Mouse (Mus musculus): ENCODE data around the gene Prl3d2. TPM values are rescaled to one million over a fixed set of nuclear protein-coding genes. Genes with fewer than 3 reads are reported as not detected.
"Not testable (repeated sequence)": the region's sequence is repeated elsewhere in the genome, so short reads cannot be mapped to it uniquely, and the experiment has no call there.

Prl3d2 gene
- not detected in 2 replicates for polyA plus RNA-seq (2015; fragmentation: Nextera tagmentation; extraction: Ambion mirVana)

DNA sequence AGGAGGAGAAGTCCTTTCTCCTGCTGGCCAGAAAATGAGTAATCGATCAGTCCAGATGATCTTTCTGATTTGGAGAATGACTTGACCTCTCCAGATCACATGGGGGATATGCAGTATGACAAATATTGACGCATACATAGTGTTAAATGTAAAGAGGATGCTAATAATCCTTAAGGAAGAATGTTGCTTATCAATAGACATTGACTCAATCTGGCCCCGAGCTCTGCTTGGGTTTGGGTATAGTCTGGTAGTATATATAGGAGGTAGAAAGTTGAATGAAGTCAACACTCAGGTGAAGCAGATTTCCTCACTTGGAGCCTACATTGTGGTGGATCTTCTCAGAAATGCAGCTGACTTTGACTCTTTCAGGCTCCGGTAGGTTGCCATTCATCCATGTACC is at the start of gene Prl3d2:
TSS of gene Prl3d2 (plus strand) at position 301 of the 400 bp plus-strand sequence.
- H3K9ac ChIP-seq; H3K4me2 ChIP-seq (replicated peaks); H3K36me3 ChIP-seq; ATAC-seq (ENCODE audit: low FRiP score, low read depth); H3K27ac ChIP-seq; H3K9me3 ChIP-seq; H3K27me3 ChIP-seq; H3K4me1 ChIP-seq; H3K4me3 ChIP-seq: not testable (repeated sequence)
- 91% methylated on average over 4 of the region's 4 CpGs for WGBS

DNA sequence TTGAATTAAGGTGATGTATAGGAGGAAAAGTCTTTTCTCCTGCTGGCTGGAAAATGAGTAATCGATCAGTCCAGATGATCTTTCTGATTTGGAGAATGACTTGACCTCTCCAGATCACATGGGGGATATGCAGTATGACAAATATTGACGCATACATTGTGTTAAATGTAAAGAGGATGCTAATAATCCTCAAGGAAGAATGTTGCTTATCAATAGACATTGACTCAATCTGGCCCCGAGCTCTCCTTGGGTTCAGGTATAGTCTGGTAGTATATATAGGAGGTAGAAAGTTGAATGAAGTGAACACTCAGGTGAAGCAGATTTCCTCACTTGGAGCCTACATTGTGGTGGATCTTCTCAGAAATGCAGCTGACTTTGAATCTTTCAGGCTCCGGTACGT is 27.6 kb upstream of the Prl3d2 start, which contains the start of gene Prl3d1:
TSS of gene Prl3d1 (plus strand) at position 301 of the 400 bp plus-strand sequence.
- H3K27me3 ChIP-seq; H3K27ac ChIP-seq; H3K4me2 ChIP-seq (replicated peaks); H3K9me3 ChIP-seq; H3K36me3 ChIP-seq; H3K9ac ChIP-seq; ATAC-seq (ENCODE audit: low FRiP score, low read depth); H3K4me3 ChIP-seq; H3K4me1 ChIP-seq: not testable (repeated sequence)
- 91% methylated on average over 5 of the region's 5 CpGs for WGBS

GRCm38 (mm10) chr13:27148264-27148663 is 26.8 kb downstream of the Prl3d2 start:
- no peak overlapping the region for H3K9ac ChIP-seq

GRCm38 (mm10) chr13:27156490-27156889 is 35.0 kb downstream of the Prl3d2 start, which contains the start of gene Prl3d3:
TSS of gene Prl3d3 (plus strand) at chr13:27156790.
- H3K9me3 ChIP-seq; H3K4me1 ChIP-seq; H3K4me2 ChIP-seq (replicated peaks); ATAC-seq (ENCODE audit: low FRiP score, low read depth); H3K27me3 ChIP-seq; H3K36me3 ChIP-seq; H3K27ac ChIP-seq; H3K4me3 ChIP-seq; H3K9ac ChIP-seq: not testable (repeated sequence)
- WGBS = 86% methylated on average over 3 of the region's 3 CpGs

More at GRCm38 (mm10) chr13:27148264-27148663, 26.8 kb downstream of the Prl3d2 start:
- Histone ChIP-seq H3K4me3 (no peak overlapping the region), H3K27ac (no peak overlapping the region), H3K36me3 (no peaks in the 10 kb centered on the region), H3K4me1 (no peaks in the 10 kb centered on the region), H3K4me2 (replicated peaks) (no peak overlapping the region), H3K9me3 (no peaks in the 10 kb centered on the region), H3K27me3 (no peaks in the 10 kb centered on the region)
- no peak for ATAC-seq (ENCODE audit: low FRiP score, low read depth)
- 45% methylated on average over 1 of the region's 1 CpGs for WGBS

Other genes with a start within 250 kb of the Prl3d2 start
- gene Prl, start 64.1 kb upstream of the Prl3d2 start, polyA plus RNA-seq (2015; fragmentation: Nextera tagmentation; extraction: Ambion mirVana) = not detected in 2 replicates
- gene Prl3d1, start 27.5 kb upstream of the Prl3d2 start, polyA plus RNA-seq (2015; fragmentation: Nextera tagmentation; extraction: Ambion mirVana) = not detected in 2 replicates
- gene Prl3d3, start 35.1 kb downstream of the Prl3d2 start, polyA plus RNA-seq (2015; fragmentation: Nextera tagmentation; extraction: Ambion mirVana) = not detected in 2 replicates
- gene Prl3c1, start 75.0 kb downstream of the Prl3d2 start, polyA plus RNA-seq (2015; fragmentation: Nextera tagmentation; extraction: Ambion mirVana) = not detected in 2 replicates
- not detected in 2 replicates for gene Prl3b1, start 120.1 kb downstream of the Prl3d2 start, polyA plus RNA-seq (2015; fragmentation: Nextera tagmentation; extraction: Ambion mirVana)
- not detected in 2 replicates for gene Prl3a1, start 137.7 kb downstream of the Prl3d2 start, polyA plus RNA-seq (2015; fragmentation: Nextera tagmentation; extraction: Ambion mirVana)
- not detected in 2 replicates for gene Prl6a1, start 190.9 kb downstream of the Prl3d2 start, polyA plus RNA-seq (2015; fragmentation: Nextera tagmentation; extraction: Ambion mirVana)
- 0.61 TPM in 1 of 2 replicates, not detected in the other for gene Prl8a2, start 224.0 kb downstream of the Prl3d2 start, polyA plus RNA-seq (2015; fragmentation: Nextera tagmentation; extraction: Ambion mirVana)

Measured in limb, embryonic 13.5 days (tissue).